Mouse (Mus musculus) liver, embryonic 11.5 days (tissue): ENCODE results near the gene Ptprt. TPM values are rescaled to one million over a fixed set of nuclear protein-coding genes. Genes with fewer than 3 reads are reported as not detected.
"Not testable (repeated sequence)": the region's sequence is repeated elsewhere in the genome, so short reads cannot be mapped to it uniquely, and the experiment has no call there.

Experiments
- ATAC-seq: fragments of 200-750 bp; cut with Nextera tagmentation; replicated peaks from 2 replicates; pipeline ENCODE4 v1.8.0; 2017; ENCODE audit warnings: moderate number of reproducible peaks, mild to moderate bottlenecking, moderate TSS enrichment, moderate library complexity; ENCODE audit not compliant: low FRiP score
- DNase-seq: peaks from one replicate; pipeline ENCODE4 v3.0.0-alpha.2; 2017; ENCODE audit warnings: low spot score
- H3K27ac ChIP-seq: fragments of 300-500 bp; sonication (generic); 2 replicates; pipeline ENCODE4 v1.5.1; 2014; ENCODE audit warnings: mild to moderate bottlenecking, low read depth, low read length, control low read depth
- H3K27me3 ChIP-seq: fragments of 300-500 bp; sonication (generic); replicated peaks from 2 replicates; pipeline ENCODE4 v1.6.1; 2014; ENCODE audit warnings: low read length, mixed read lengths; ENCODE audit not compliant: control insufficient read depth, insufficient read depth
- H3K36me3 ChIP-seq: fragments of 300-500 bp; sonication (generic); 2 replicates; pipeline ENCODE4 v1.6.1; 2014; ENCODE audit warnings: mild to moderate bottlenecking, low read length, moderate library complexity, mixed read lengths; ENCODE audit not compliant: control insufficient read depth, insufficient read depth
- H3K4me1 ChIP-seq: fragments of 300-500 bp; sonication (generic); replicated peaks from 2 replicates; pipeline ENCODE4 v1.6.1; 2014; ENCODE audit warnings: low read length, mixed read lengths; ENCODE audit not compliant: control insufficient read depth, insufficient read depth
- H3K4me2 ChIP-seq: fragments of 300-500 bp; sonication (generic); 2 replicates; pipeline ENCODE4 v1.6.1; 2014; ENCODE audit warnings: mild to moderate bottlenecking, control low read depth, moderate library complexity
- H3K4me3 ChIP-seq: fragments of 300-500 bp; sonication (generic); 2 replicates; pipeline ENCODE4 v1.5.1; 2014; ENCODE audit warnings: low read depth, low read length, control low read depth
- H3K9ac ChIP-seq: fragments of 300-500 bp; sonication (generic); 2 replicates; pipeline ENCODE4 v1.6.1; 2014; ENCODE audit warnings: low read depth, low read length, control low read depth
- H3K9me3 ChIP-seq: fragments of 300-500 bp; sonication (generic); 2 replicates; pipeline ENCODE4 v1.6.1; 2016; ENCODE audit warnings: low read length, inconsistent platforms, mixed read lengths; ENCODE audit not compliant: control insufficient read depth
- WGBS: fragments of 180-500 bp; shearing (Covaris S2); extraction: QIAGEN DNeasy Blood & Tissue Kit; methylation state at CpG from one replicate; pipeline ENCODE4 v1.1.7; 2014; 5-methylcytosine and 5-hydroxymethylcytosine counted together
- polyA plus RNA-seq: library from polyadenylated mRNA; unstranded; fragments of >200 nt; fragmentation: Nextera tagmentation; extraction: Ambion mirVana; gene quantifications from 2 replicates; pipeline ENCODE4 v1.2.1, GENCODE M21; 2014

Ptprt gene
- polyA plus RNA-seq, 1 experiment from 2014 or later: 0.34 TPM

DNA sequence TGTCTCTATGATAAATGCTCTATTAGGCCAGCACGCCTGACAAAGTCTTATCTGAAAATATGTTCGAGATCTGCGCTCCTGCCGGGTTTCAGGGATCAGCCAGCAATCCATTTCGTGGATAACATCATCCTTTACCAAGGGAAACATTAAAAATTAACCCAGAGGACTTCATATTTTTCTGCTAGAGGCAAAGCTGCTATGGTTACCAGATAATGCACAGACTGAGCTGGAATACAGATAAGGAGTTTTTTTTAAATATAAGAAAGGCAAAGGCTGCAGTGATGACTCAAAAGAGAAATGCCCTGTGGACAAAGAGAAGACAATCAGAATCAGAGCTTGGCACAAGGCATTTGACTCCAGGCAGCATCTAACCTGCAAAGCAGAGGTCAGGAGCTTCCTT lies 1111.4 kb downstream of the Ptprt start:
- Histone ChIP-seq H3K9me3 (no peaks in the 10 kb centered on the region), H3K27ac (no peak overlapping the region), H3K9ac (no peak overlapping the region), H3K27me3 (no peaks in the 10 kb centered on the region), H3K36me3 (no peaks in the 10 kb centered on the region), H3K4me2 (no peak overlapping the region), H3K4me3 (no peak overlapping the region), H3K4me1 (no peaks in the 10 kb centered on the region)
- 50% methylated on average over 5 of the region's 5 CpGs for WGBS
- no peak for ATAC-seq
- DNase-seq: no peak

DNA sequence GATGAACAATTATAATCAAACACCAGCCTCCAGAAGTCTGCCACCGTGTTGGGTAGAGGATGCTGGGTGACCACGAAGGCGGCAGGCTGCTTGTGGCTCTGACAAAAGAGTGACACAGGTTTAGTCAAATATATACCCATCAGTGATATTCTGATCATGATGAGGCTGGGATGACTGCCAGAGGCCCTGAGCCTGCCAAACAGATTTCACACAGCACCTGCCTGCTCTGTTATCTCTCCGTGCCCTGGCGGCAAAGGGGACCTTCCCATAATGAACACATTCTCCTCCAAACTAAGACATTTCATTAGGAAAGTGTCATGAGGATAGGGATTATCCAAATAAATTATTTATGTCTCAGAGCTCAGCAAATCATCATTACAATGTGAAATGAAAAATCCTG lies 1113.6 kb downstream of the Ptprt start:
- 87% methylated on average over 5 of the region's 5 CpGs for WGBS
- Histone ChIP-seq H3K9ac (no peak overlapping the region), H3K36me3 (no peaks in the 10 kb centered on the region), H3K4me2 (no peak overlapping the region), H3K9me3 (no peaks in the 10 kb centered on the region), H3K4me3 (no peak overlapping the region), H3K27ac (no peak overlapping the region), H3K27me3 (no peaks in the 10 kb centered on the region), H3K4me1 (no peaks in the 10 kb centered on the region)
- DNase-seq (no peak), ATAC-seq (no peak)

DNA sequence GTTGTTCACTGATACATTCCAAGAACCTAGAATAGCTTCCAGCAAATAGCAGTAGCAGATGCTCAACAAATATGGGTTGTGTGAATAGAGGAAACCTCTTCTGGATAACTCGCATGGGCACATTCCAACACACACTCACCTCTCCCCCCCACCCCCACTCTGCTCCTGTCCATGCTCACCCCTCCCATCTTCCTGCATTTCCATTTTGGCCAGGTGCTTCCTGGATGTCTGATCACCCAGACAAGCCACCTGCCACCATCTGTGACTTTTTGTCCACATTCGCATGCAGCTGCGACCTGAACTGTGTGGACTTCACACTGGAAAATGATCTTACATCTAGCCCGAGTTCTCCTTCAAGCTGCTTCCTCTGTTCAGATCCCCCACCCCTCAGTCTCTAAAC lies 1115.5 kb downstream of the Ptprt start:
- H3K36me3 ChIP-seq: no peaks in the 10 kb centered on the region
- H3K4me2 ChIP-seq: no peak overlapping the region
- no peaks in the 10 kb centered on the region for H3K9me3 ChIP-seq
- H3K9ac ChIP-seq: no peak overlapping the region
- no peak overlapping the region for H3K4me3 ChIP-seq
- H3K27me3 ChIP-seq: no peaks in the 10 kb centered on the region
- WGBS: 75% methylated on average over 4 of the region's 4 CpGs
- H3K27ac ChIP-seq: no peak overlapping the region
- H3K4me1 ChIP-seq: no peaks in the 10 kb centered on the region
- DNase-seq: no peak
- no peak for ATAC-seq

DNA sequence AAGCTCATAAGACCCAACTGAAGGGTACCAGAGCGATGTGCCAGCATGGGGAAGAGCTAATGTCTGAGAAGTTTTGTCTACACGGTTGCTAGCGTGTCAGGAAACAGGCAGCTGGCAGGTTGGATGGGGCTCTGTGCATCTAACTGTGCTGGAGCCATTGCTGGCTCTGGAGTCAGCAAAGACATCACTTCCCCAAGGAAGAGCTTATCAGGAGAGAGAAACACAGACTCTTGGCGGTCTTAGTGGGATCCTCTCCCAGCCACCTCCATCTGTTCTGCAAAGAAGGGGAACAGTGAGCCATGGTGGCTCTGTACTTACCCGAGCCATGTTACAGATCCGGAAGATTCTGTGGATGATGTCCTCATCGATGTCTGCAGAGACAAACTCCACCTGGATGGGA lies 1126.8 kb downstream of the Ptprt start:
- Histone ChIP-seq H3K9ac (no peak overlapping the region), H3K27ac (no peak overlapping the region), H3K4me1 (no peaks in the 10 kb centered on the region), H3K27me3 (no peaks in the 10 kb centered on the region), H3K9me3 (no peaks in the 10 kb centered on the region), H3K4me3 (no peak overlapping the region), H3K36me3 (no peaks in the 10 kb centered on the region), H3K4me2 (no peak overlapping the region)
- WGBS: 77% methylated on average over 7 of the region's 7 CpGs
- no peak for ATAC-seq
- no peak for DNase-seq

DNA sequence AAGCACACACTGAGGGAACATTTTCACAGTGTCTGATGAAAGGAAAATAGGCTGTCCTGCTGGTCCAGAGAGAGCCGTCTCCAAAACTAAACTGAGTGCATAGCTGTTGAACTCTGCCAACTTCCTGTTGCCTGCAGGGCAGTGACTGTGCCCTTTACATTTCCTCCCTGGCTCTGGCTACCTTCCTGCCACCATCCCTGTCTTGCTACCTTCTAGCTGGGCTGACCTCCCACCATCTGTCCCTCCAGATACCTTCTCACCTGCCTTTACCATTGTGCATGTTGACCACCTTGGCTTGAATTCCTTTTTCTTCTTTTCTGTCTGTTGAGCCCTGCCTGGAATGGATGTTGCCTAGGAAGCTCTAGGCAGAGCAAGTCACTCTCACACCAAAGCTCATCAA lies 1133.8 kb downstream of the Ptprt start:
- Histone ChIP-seq H3K9me3 (no peaks in the 10 kb centered on the region), H3K36me3 (no peaks in the 10 kb centered on the region), H3K9ac (no peak overlapping the region), H3K4me2 (no peak overlapping the region), H3K4me1 (no peaks in the 10 kb centered on the region), H3K27ac (no peak overlapping the region), H3K4me3 (no peak overlapping the region), H3K27me3 (no peaks in the 10 kb centered on the region)
- WGBS: 71% methylated on average over 1 of the region's 1 CpGs
- DNase-seq: no peak
- no peak for ATAC-seq

DNA sequence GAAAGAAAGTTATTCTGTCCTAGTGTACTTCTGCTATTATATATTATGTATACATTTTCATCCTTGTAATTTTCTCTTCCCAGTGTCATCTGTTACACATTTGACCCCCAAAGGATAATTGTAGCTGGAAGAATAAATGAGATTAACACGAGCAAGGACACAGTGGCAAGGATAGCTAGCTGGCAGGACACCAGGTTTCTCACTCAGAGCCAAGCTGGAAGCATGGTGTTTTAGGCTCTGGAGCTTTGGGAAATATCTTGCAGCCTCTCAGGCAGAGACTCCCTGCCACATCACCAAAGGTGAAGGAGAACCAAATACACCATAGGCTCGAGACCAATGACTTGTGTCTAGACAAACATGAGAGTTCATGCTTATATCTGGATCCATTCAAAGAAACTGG lies 1141.3 kb downstream of the Ptprt start:
- WGBS: 46% methylated on average over 2 of the region's 2 CpGs
- DNase-seq (no peak), ATAC-seq (no peak)
- no peak overlapping the region for H3K27ac ChIP-seq
- H3K9me3 ChIP-seq: no peaks in the 10 kb centered on the region
- no peak overlapping the region for H3K4me3 ChIP-seq
- H3K4me2 ChIP-seq: no peak overlapping the region
- H3K36me3 ChIP-seq: no peaks in the 10 kb centered on the region
- no peaks in the 10 kb centered on the region for H3K4me1 ChIP-seq
- H3K9ac ChIP-seq: no peak overlapping the region
- no peaks in the 10 kb centered on the region for H3K27me3 ChIP-seq

DNA sequence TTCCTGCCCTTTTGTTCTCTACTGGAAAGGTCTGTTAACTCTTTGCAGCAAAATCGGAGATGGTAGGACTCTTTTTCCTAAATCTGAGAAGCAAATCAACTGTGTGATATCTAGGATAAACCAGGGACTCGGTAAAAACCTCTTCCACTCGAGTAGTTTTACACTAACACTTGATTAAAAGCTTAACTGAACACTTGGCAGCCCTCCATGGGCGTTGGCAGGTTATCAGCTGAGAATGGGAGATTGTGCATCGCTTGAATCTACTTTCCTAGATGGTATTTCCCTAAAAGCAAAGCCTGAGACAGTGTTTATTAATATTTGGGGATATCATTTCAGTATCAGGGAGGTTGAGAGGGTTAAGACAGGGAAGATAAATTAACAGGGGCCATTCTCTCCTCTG lies 1144.0 kb downstream of the Ptprt start:
- Histone ChIP-seq H3K4me2 (no peak overlapping the region), H3K9ac (no peak overlapping the region), H3K4me1 (no peaks in the 10 kb centered on the region), H3K36me3 (no peaks in the 10 kb centered on the region), H3K9me3 (no peaks in the 10 kb centered on the region), H3K27ac (no peak overlapping the region), H3K4me3 (no peak overlapping the region), H3K27me3 (no peaks in the 10 kb centered on the region)
- DNase-seq: no peak
- ATAC-seq: no peak
- 63% methylated on average over 5 of the region's 5 CpGs for WGBS

DNA sequence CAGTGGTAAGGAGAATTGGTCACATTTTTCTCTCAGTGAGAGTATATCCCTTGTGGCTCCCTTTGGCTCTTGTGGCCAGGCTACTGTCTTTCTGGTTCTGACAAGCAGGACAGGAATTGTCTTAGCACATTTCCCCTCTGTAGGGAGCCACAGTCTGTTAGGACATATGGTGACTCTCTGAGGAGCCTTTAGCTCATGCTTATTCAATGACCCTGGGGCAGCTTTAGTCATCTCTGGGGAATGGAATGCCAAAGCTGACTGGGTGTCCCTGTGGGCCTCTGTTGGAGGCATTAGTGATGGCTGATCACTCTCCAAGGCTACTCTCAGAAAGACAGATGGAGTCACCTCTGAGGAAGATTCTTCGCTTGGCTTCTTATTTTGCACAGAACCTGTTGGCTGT lies 1147.7 kb downstream of the Ptprt start:
- DNase-seq (no peak), ATAC-seq (no peak)
- no peak overlapping the region for H3K27ac ChIP-seq
- no peak overlapping the region for H3K4me2 ChIP-seq
- no peaks in the 10 kb centered on the region for H3K36me3 ChIP-seq
- no peak overlapping the region for H3K4me3 ChIP-seq
- no peaks in the 10 kb centered on the region for H3K9me3 ChIP-seq
- 87% methylated on average over 1 of the region's 1 CpGs for WGBS
- no peaks in the 10 kb centered on the region for H3K4me1 ChIP-seq
- no peak overlapping the region for H3K9ac ChIP-seq
- no peaks in the 10 kb centered on the region for H3K27me3 ChIP-seq

DNA sequence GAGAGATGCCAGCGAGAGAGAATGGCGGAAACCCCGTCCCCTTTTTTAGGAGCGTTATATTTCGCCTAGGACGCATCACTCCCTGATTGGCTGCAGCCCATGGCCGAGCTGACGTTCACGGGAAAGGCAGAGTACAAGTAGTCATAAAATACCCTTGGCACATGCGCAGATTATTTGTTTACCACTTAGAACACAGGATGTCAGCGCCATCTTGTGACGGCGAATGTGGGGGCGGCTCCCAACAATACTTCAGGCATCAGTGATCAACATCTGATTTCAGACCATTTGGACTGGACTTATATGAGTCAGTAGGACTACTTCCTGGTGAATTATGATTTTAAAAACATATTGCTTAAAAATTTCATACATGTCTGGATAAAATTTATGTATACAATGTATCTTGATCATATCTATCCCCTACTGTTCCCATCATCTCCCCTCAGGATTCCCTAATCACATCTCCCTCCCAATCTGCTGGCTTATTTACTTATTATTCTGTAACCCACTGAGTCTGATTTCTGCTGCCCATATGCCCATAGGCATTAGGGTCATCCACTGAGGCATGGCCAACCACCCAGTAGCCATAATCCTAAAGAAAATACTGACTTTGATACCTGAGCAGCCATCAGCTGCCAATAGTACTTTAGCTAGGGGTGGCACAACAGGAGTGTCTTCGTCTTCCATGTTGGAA lies 1148.9 kb downstream of the Ptprt start:
- WGBS: 20% methylated on average over 5 of the region's 15 CpGs
- H3K9me3 ChIP-seq, H3K4me1 ChIP-seq, H3K9ac ChIP-seq, H3K4me2 ChIP-seq, H3K36me3 ChIP-seq, H3K4me3 ChIP-seq, DNase-seq, H3K27me3 ChIP-seq, H3K27ac ChIP-seq: not testable (repeated sequence)
- peak; percentile 58 for ATAC-seq
